Mouse (Mus musculus): ENCODE results near the gene Mpl. TPM values are rescaled to one million over a fixed set of nuclear protein-coding genes. Genes with fewer than 3 reads are reported as not detected.

The Mpl gene
- polyA plus RNA-seq, 1 experiment from 2014 or later: 0.40 TPM

GRCm38 (mm10) chr4:118398400-118398799, 58.9 kb downstream of the Mpl start:
- Histone ChIP-seq H3K27ac (no peak overlapping the region), H3K4me3 (replicated peaks) (no peak overlapping the region), H3K9ac (no peak overlapping the region), H3K27me3 (no peaks in the 10 kb centered on the region), H3K36me3 (peaks cover 96% of the 10 kb centered on the region), H3K9me3 (replicated peaks) (no peaks in the 10 kb centered on the region), H3K4me1 (no peaks in the 10 kb centered on the region), H3K4me2 (no peak overlapping the region)
- no peak for ATAC-seq (replicated peaks; ENCODE audit: low FRiP score)
- WGBS: 93% methylated on average over 6 of the region's 6 CpGs

DNA sequence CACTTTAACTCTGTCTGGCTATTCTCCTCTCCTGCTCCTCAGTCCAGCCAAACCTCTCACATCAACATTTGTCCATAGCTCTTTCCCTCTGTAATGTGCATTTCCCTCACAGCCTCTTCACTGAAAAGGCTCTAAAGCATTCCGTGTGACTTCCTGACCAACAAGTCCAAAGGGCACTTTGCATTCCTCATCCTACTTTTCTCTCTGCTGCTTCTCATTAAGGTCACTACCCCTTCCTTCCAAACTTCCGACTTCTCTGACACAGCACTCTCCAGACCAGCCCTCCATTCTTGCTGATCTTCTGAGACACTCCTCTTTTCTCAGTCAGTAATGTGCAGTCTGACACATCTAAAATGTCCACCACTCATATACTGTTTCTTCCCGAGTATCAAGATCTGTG, 60.9 kb downstream of the Mpl start:
- no peak overlapping the region for H3K27ac ChIP-seq
- H3K9me3 ChIP-seq (replicated peaks): no peaks in the 10 kb centered on the region
- H3K4me1 ChIP-seq: no peaks in the 10 kb centered on the region
- H3K4me3 ChIP-seq (replicated peaks): no peak overlapping the region
- H3K36me3 ChIP-seq: peaks cover 97% of the 10 kb centered on the region
- no peak overlapping the region for H3K4me2 ChIP-seq
- no peak for ATAC-seq (replicated peaks; ENCODE audit: low FRiP score)
- WGBS: 64% methylated on average over 3 of the region's 3 CpGs
- no peak overlapping the region for H3K9ac ChIP-seq
- H3K27me3 ChIP-seq: no peaks in the 10 kb centered on the region

DNA sequence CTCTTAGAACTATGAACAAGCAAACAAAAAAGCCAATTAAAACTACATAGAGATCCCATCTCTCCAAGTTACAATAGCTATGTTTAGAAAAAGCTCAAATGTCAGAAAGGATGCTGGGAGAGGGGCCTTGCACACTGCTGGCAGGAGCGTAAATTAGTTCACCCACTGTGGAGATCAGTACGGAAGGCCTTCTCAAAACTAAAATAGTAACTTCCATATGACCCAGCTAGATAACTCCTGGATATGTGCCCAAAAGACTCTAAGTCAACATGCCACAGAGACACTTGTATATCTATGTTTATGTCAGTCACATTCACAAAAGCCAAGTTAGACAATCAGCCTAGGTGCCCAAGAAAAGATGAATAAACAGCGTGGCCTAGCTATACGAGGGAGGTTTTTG, 62.0 kb downstream of the Mpl start:
- 74% methylated on average over 4 of the region's 4 CpGs for WGBS
- peaks cover 97% of the 10 kb centered on the region for H3K36me3 ChIP-seq
- no peak overlapping the region for H3K27ac ChIP-seq

DNA sequence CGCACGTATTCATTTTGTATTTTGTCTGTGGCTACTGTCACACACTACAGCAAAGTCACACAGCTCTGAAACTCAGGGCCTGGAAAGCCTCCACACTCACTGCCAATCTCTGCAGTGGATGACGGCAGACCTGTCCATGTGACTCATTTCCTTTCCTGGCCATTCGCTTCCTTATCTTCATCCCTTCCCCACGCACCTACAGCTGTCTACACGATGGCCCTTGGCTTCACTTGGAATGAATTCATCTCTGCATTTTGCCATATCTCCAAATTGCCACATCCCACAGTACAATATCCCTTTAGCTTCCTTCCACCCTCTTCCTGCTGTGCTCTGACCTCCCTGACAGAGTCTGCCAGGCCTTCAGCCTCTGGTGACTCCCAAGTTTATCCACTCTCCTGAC, 62.8 kb downstream of the Mpl start:
- H3K9ac ChIP-seq: no peak overlapping the region
- H3K27me3 ChIP-seq: no peaks in the 10 kb centered on the region
- no peak for ATAC-seq (replicated peaks; ENCODE audit: low FRiP score)
- no peaks in the 10 kb centered on the region for H3K4me1 ChIP-seq
- no peaks in the 10 kb centered on the region for H3K9me3 ChIP-seq (replicated peaks)
- no peak overlapping the region for H3K27ac ChIP-seq
- 90% methylated on average over 6 of the region's 6 CpGs for whole genome bisulfite sequencing
- no peak overlapping the region for H3K4me2 ChIP-seq
- no peak overlapping the region for H3K4me3 ChIP-seq (replicated peaks)
- H3K36me3 ChIP-seq: peaks cover 97% of the 10 kb centered on the region

More for the DNA sequence above, 62.0 kb downstream of the Mpl start:
- Histone ChIP-seq H3K27me3 (no peaks in the 10 kb centered on the region), H3K9ac (no peak overlapping the region), H3K4me1 (no peaks in the 10 kb centered on the region), H3K4me3 (replicated peaks) (no peak overlapping the region), H3K9me3 (replicated peaks) (no peaks in the 10 kb centered on the region), H3K4me2 (no peak overlapping the region)
- no peak for ATAC-seq (replicated peaks; ENCODE audit: low FRiP score)

Other genes starting within 250 kb of the Mpl start
- gene Ptprf, start 166.1 kb downstream of the Mpl start, polyA plus RNA-seq (2015; fragmentation: Nextera tagmentation; extraction: Ambion mirVana): 64.2 and 64.4 TPM in 2 replicates
- gene Szt2, start 48.2 kb downstream of the Mpl start, polyA plus RNA-seq (2015; fragmentation: Nextera tagmentation; extraction: Ambion mirVana): 7.0 and 8.5 TPM in 2 replicates
- gene Med8, start 48.2 kb downstream of the Mpl start, polyA plus RNA-seq (2015; fragmentation: Nextera tagmentation; extraction: Ambion mirVana): 100 and 101 TPM in 2 replicates
- gene Elovl1, start 29.4 kb downstream of the Mpl start, polyA plus RNA-seq (2015; fragmentation: Nextera tagmentation; extraction: Ambion mirVana): 93.5 and 104 TPM in 2 replicates
- gene Cdc20, start 20.2 kb downstream of the Mpl start, polyA plus RNA-seq (2015; fragmentation: Nextera tagmentation; extraction: Ambion mirVana): 255 and 275 TPM in 2 replicates
- 48.1 and 53.8 TPM in 2 replicates for gene Tie1, start 32.5 kb upstream of the Mpl start, polyA plus RNA-seq (2015; fragmentation: Nextera tagmentation; extraction: Ambion mirVana)
- 21.4 and 21.7 TPM in 2 replicates for gene 2610528J11Rik, start 69.5 kb upstream of the Mpl start, polyA plus RNA-seq (2015; fragmentation: Nextera tagmentation; extraction: Ambion mirVana)
- gene Tmem125, start 86.5 kb upstream of the Mpl start, polyA plus RNA-seq (2015; fragmentation: Nextera tagmentation; extraction: Ambion mirVana): 5.6 and 6.7 TPM in 2 replicates
- 0.21 and 0.22 TPM in 2 replicates for gene Cfap57, start 163.3 kb upstream of the Mpl start, polyA plus RNA-seq (2015; fragmentation: Nextera tagmentation; extraction: Ambion mirVana)
- 148 and 163 TPM in 2 replicates for gene Ebna1bp2, start 163.3 kb upstream of the Mpl start, polyA plus RNA-seq (2015; fragmentation: Nextera tagmentation; extraction: Ambion mirVana)
- not detected in 2 replicates for gene Olfr62, start 201.4 kb upstream of the Mpl start, polyA plus RNA-seq (2015; fragmentation: Nextera tagmentation; extraction: Ambion mirVana)
- gene Olfr1342, start 235.2 kb upstream of the Mpl start, polyA plus RNA-seq (2015; fragmentation: Nextera tagmentation; extraction: Ambion mirVana): 0.09 and 0.23 TPM in 2 replicates
- not detected in 2 replicates for gene Olfr1341, start 246.0 kb upstream of the Mpl start, polyA plus RNA-seq (2015; fragmentation: Nextera tagmentation; extraction: Ambion mirVana)

Data from kidney, embryonic 15.5 days (tissue).